Mouse (Mus musculus) naive thymus-derived CD4-positive, alpha-beta T cell, adult 2 months (primary cell): ENCODE measurements around the gene Nob1.
A peak's percentile ranks its signal among the peaks of the same experiment; 100 is the strongest.

Experiments
- DNase-seq: peaks from one replicate; pipeline ENCODE4 v3.0.0-alpha.2; 2011; ENCODE audit warnings: low read depth

Gene Nob1

DNA sequence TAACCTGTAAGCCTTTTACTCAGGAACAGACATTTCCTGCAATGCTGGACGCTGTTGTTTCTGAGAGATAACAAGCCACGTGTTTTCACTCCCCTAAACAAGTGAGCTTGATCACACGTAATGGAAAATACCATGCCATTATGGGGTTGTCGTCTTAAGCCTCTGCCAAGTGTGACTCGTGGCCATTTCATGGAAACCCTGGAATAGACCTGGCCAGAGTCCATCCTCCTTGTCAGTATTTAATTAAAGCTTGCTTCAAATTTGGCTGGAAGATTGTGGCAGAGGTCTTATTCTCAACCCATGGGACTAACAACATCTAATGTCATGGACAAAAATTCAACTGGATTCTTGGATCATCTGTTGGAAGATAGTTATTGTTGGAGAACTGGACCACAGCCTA is 38.7 kb downstream of the Nob1 start:
- peak; percentile 4 for DNase-seq

DNA sequence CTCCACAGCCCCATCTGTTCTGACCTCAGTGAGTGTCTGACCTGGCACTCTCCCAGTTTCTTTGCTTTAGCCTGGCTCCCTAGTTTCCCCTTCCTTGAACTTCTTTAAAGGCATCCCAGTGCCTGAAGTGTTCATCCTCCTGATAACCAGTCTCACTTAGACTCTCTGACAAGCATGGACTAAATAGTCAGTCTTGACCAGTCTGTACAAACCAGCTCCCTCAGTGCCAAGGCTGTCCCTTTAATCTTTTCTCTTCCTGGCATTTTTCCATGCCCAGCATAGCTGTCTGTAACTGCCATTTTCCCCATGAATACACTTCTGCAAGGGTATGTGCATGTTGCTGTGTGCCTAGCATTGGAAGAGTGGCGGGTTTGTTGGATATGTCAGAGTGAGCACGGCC is 39.8 kb downstream of the Nob1 start:
- no peak for DNase-seq

GRCm38 (mm10) chr8:107384651-107385050 is 40.2 kb downstream of the Nob1 start:
- no peak for DNase-seq

DNA sequence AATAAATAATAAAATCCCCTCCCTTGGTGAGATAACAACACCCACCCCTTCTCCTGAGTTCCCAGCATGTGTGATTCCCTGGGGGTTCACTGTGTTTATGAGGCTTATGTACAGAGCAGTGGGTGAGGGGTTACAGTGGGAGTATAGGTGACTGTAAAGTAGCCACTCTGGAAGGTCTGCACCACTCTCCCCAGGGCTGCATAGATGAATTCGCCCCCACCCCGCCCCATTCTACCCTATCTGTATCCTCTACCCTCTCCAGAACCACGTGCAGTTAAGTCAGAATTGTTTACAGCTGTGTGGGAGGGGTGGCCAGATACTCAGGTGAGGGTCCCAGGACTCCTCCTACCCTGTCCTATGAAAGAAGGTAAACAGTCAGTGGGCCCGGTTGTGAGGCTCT is 42.0 kb downstream of the Nob1 start:
- no peak for DNase-seq

GRCm38 (mm10) chr8:107381666-107382065 is 43.2 kb downstream of the Nob1 start:
- DNase-seq: no peak

DNA sequence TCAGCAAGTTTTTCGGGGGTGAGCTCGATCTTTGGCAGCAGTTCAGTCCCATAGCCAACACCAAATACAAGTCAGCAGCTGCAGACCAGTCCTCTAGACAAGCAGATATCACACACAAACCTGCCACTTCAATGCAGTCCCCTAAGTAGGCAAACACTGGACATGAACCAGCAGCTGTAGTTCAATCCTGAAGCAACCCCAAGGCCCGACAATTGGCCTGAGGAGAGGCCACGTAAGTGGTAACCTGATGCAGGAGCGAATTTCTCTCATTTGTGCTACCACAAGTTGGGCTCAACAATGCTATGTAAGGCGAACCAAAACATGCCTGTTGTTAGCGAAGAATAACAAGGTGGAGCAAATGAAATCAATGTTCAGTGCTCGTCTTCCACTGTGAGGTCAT is 44.1 kb downstream of the Nob1 start:
- no peak for DNase-seq

DNA sequence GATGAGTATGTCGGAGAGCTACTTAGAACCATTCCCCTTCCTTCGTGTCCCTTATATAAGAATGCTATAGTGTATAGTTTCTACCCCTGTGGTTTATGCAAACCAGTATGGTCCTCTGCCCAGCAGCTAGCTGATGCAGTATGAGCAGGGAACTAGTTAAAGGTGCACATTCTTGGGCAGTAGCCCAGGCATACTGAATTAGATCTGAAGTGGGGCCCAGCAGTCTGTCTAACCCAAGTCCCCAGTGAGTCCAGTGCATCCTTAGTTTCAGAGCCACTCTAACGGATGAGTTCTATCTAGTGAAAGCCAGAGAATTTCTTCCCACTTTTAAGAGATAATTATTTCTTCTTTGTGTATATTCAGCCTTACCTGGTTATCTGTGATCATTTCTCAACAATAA is 47.5 kb downstream of the Nob1 start:
- no peak for DNase-seq

- DNase-seq: no peak
Observed at GRCm38 (mm10) chr8:107370311-107370710, 54.5 kb downstream of the Nob1 start.
